10 mouse cellular contexts compared by ENCODE assay signal in the genomic region with DNA sequence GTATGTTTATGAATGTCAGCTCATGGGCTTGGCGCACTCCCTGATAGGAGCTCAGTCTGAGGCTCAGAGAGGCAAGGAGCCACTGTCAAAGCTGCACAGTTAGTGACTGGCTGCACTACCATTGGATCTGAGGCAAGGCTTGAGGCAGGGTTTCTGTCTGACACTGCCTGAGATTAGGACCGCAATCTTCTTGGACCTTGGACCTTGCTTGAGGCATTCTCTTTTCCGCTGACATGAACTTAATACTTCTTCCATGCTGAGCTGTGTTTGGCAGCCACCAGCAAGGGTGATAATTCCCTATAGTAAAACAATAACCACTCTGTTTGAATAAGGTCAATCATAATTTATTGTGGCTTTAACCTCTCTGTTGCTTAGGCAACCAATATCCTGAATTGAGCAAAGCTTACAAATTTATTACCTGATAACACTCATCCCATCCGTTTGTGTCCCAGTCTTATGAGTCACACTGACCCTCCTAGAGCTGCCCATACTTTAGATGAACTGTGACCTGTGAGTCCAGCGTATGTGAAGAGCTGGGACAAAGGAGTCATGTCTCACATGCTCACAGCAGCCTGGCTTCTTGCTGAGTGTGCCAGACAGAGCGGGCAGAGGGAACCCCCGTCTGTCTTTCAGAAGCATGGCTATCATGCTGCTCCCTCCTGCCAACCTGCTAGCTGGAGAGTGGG.
DNase-seq lines count a peak whose midpoint lies in the region; ATAC-seq lines count a peak whose summit lies in the region.
"Had no signal": no experiment of that assay in that cellular context is flagged by ENCODE, and none has a peak within 500 bp of the region (broad histone marks: within the 10 kb centered on the region; RNA-seq: fewer than 3 reads in every experiment).

No protein-coding gene starts in this region.

- no peaks in the 10 kb centered on the region for H3K4me1 ChIP-seq in midbrain, embryonic 11.5 days (ENCODE audit: control insufficient read depth, insufficient read depth, low read length)
- no peaks in the 10 kb centered on the region for H3K4me1 ChIP-seq in midbrain, embryonic 10.5 days
- no peaks in the 10 kb centered on the region for H3K4me1 ChIP-seq in stomach, embryonic 15.5 days

- no peaks in the 10 kb centered on the region for H3K27me3 ChIP-seq in midbrain, embryonic 11.5 days (ENCODE audit: control insufficient read depth, insufficient read depth, low read length)
- H3K27me3 ChIP-seq in midbrain, embryonic 10.5 days (ENCODE audit: low read depth, poor library complexity, severe bottlenecking) = no peaks in the 10 kb centered on the region
- no peaks in the 10 kb centered on the region for H3K27me3 ChIP-seq in stomach, embryonic 15.5 days (replicated peaks)

- 0 out of 2 replicates have a peak, but pooled peaks have one; percentile 40 for ATAC-seq in midbrain, embryonic 11.5 days (ENCODE audit: low FRiP score)
- ATAC-seq in stomach, embryonic 15.5 days (ENCODE audit: insufficient read depth, low FRiP score, low read depth) = peak; percentile 81

- H3K9ac ChIP-seq in midbrain, embryonic 11.5 days (ENCODE audit: low read length) = no peak overlapping the region
- H3K9ac ChIP-seq in stomach, embryonic 15.5 days = no peak overlapping the region
- H3K9ac ChIP-seq: liver, embryonic 14.5 days had no signal

- H3K4me2 ChIP-seq in midbrain, embryonic 11.5 days = no peak overlapping the region
- H3K4me2 ChIP-seq in stomach, embryonic 15.5 days = no peak overlapping the region

- WGBS in midbrain, embryonic 11.5 days = 75% methylated on average over 7 of the region's 7 CpGs
- 86% methylated on average over 7 of the region's 7 CpGs for WGBS in midbrain, embryonic 10.5 days
- WGBS in stomach, embryonic 15.5 days = 57% methylated on average over 7 of the region's 7 CpGs

- no peak overlapping the region for H3K4me3 ChIP-seq in midbrain, embryonic 11.5 days (ENCODE audit: low read depth, low read length)
- no peak overlapping the region for H3K4me3 ChIP-seq in midbrain, embryonic 10.5 days
- H3K4me3 ChIP-seq in stomach, embryonic 15.5 days (replicated peaks) = no peak overlapping the region
- H3K4me3 ChIP-seq: megakaryocyte, embryonic 14.5 days had no signal

- DNase-seq in adrenal gland, adult 8-10 months = peak; percentile 14
- DNase-seq in adrenal gland, adult 18-20 months (ENCODE audit: low spot score in 2 of 2) = no peak
- DNase-seq in midbrain, embryonic 11.5 days (ENCODE audit: low spot score, missing footprints) = no peak
- no peak for DNase-seq in midbrain, embryonic 10.5 days (ENCODE audit: low spot score)
- DNase-seq in kidney, postnatal 10 days = peak; percentile 13
- DNase-seq in cerebellum, adult 9-10 months = no peak
- DNase-seq in urinary bladder, adult 2 months (ENCODE audit: low spot score) = no peak

- H3K27ac ChIP-seq in midbrain, embryonic 11.5 days (ENCODE audit: low read depth, low read length) = no peak overlapping the region
- no peak overlapping the region for H3K27ac ChIP-seq in midbrain, embryonic 10.5 days (replicated peaks)
- no peak overlapping the region for H3K27ac ChIP-seq in stomach, embryonic 15.5 days
- H3K27ac ChIP-seq: liver, embryonic 14.5 days had no signal

- H3K36me3 ChIP-seq in midbrain, embryonic 11.5 days (ENCODE audit: control insufficient read depth, insufficient read depth, low read length) = no peaks in the 10 kb centered on the region
- H3K36me3 ChIP-seq in midbrain, embryonic 10.5 days = no peaks in the 10 kb centered on the region
- H3K36me3 ChIP-seq in stomach, embryonic 15.5 days = no peaks in the 10 kb centered on the region

- H3K9me3 ChIP-seq in midbrain, embryonic 11.5 days (ENCODE audit: control insufficient read depth, low read length) = no peaks in the 10 kb centered on the region
- H3K9me3 ChIP-seq in midbrain, embryonic 10.5 days (replicated peaks) = no peaks in the 10 kb centered on the region
- H3K9me3 ChIP-seq in stomach, embryonic 15.5 days = no peaks in the 10 kb centered on the region

Comparison
In these comparisons a context has a peak if more than half of its experiments do, and no peak if none do; other contexts are left out.
1. DNase-seq: peak in adrenal gland, adult 8-10 months (single experiment) and kidney, postnatal 10 days (single experiment); none in adrenal gland, adult 18-20 months (0 of 2), midbrain, embryonic 11.5 days (single experiment), midbrain, embryonic 10.5 days (single experiment), cerebellum, adult 9-10 months (single experiment) and urinary bladder, adult 2 months (single experiment).